Comparison of ENCODE assay signal across 18 mouse cellular contexts in genomic region chr14:86729617-86730098, GRCm38 (mm10).
DNase-seq lines count a peak whose midpoint lies in the region; ATAC-seq and TF ChIP-seq lines count a peak whose summit lies in the region.
"Had no signal": no experiment of that assay in that cellular context is flagged by ENCODE, and none has a peak within 500 bp of the region (broad histone marks: within the 10 kb centered on the region; RNA-seq: fewer than 3 reads in every experiment).

No protein-coding gene starts in this region.

- no peaks in the 10 kb centered on the region for H3K27me3 ChIP-seq in hindbrain, postnatal 0 days (ENCODE audit: insufficient read depth, low read length)
- no peaks in the 10 kb centered on the region for H3K27me3 ChIP-seq in hindbrain, embryonic 13.5 days
- no peaks in the 10 kb centered on the region for H3K27me3 ChIP-seq in lung, postnatal 0 days (replicated peaks; ENCODE audit: insufficient read depth, low read length)
- H3K27me3 ChIP-seq in forebrain, embryonic 16.5 days (replicated peaks; ENCODE audit: control insufficient read depth, insufficient read depth, low read length) = no peaks in the 10 kb centered on the region
- H3K27me3 ChIP-seq: limb, embryonic 13.5 days; megakaryocyte, embryonic 14.5 days had no signal

- H3K4me2 ChIP-seq in hindbrain, postnatal 0 days (ENCODE audit: low read depth, low read length) = no peak overlapping the region
- no peak overlapping the region for H3K4me2 ChIP-seq in hindbrain, embryonic 13.5 days
- H3K4me2 ChIP-seq in lung, postnatal 0 days (replicated peaks; ENCODE audit: low read depth, low read length) = no peak overlapping the region
- H3K4me2 ChIP-seq in forebrain, embryonic 16.5 days (ENCODE audit: low read length) = peak overlapping the region; percentile 33; the same call in 1 of the 2 replicates
- H3K4me2 ChIP-seq: limb, embryonic 13.5 days had no signal

- no peak for ATAC-seq in hindbrain, postnatal 0 days
- no peak for ATAC-seq in hindbrain, embryonic 13.5 days (ENCODE audit: low FRiP score)
- ATAC-seq in lung, postnatal 0 days = peak; percentile 62
- ATAC-seq in forebrain, embryonic 16.5 days = peak; percentile 91
- ATAC-seq: inflammation-experienced regulatory T-cells, adult 6 months had no signal

- no peaks in the 10 kb centered on the region for H3K36me3 ChIP-seq in hindbrain, postnatal 0 days (ENCODE audit: insufficient read depth, low read length)
- no peaks in the 10 kb centered on the region for H3K36me3 ChIP-seq in hindbrain, embryonic 13.5 days
- H3K36me3 ChIP-seq in lung, postnatal 0 days (ENCODE audit: insufficient read depth, low read length) = no peaks in the 10 kb centered on the region
- no peaks in the 10 kb centered on the region for H3K36me3 ChIP-seq in forebrain, embryonic 16.5 days (ENCODE audit: control insufficient read depth, insufficient read depth)
- H3K36me3 ChIP-seq: limb, embryonic 13.5 days had no signal

- peak; percentile 19 for TF ChIP-seq CTCF in hindbrain, postnatal 0 days (IDR thresholded peaks at IDR 0.05; ENCODE audit: low read depth)
- TF ChIP-seq CTCF in lung, postnatal 0 days (IDR thresholded peaks at IDR 0.05) = peak; percentile 13; the same call in 1 of the 2 replicates

- no peaks in the 10 kb centered on the region; the same call in 1 of the 2 replicates for H3K4me1 ChIP-seq in hindbrain, postnatal 0 days (ENCODE audit: insufficient read depth, low read length)
- peaks cover 10% of the 10 kb centered on the region for H3K4me1 ChIP-seq in hindbrain, embryonic 13.5 days (replicated peaks)
- H3K4me1 ChIP-seq in lung, postnatal 0 days (ENCODE audit: insufficient read depth, low read depth, low read length) = no peaks in the 10 kb centered on the region
- H3K4me1 ChIP-seq in forebrain, embryonic 16.5 days (replicated peaks; ENCODE audit: control insufficient read depth, insufficient read depth, low read length) = peaks cover 14% of the 10 kb centered on the region
- H3K4me1 ChIP-seq: limb, embryonic 13.5 days had no signal

- intact Hi-C loops in left cerebral cortex, postnatal 36 days (cut with DNase I) = no loop called here

- no peak for TF ChIP-seq EP300 in lung, postnatal 0 days (IDR thresholded peaks at IDR 0.05)

- H3K9ac ChIP-seq in hindbrain, postnatal 0 days (replicated peaks; ENCODE audit: low read length) = no peak overlapping the region
- no peak overlapping the region for H3K9ac ChIP-seq in hindbrain, embryonic 13.5 days
- no peak overlapping the region for H3K9ac ChIP-seq in lung, postnatal 0 days (replicated peaks; ENCODE audit: low read depth)
- no peak overlapping the region for H3K9ac ChIP-seq in forebrain, embryonic 16.5 days (replicated peaks; ENCODE audit: low read depth, low read length)
- H3K9ac ChIP-seq: limb, embryonic 13.5 days; liver, embryonic 14.5 days had no signal

- WGBS in hindbrain, postnatal 0 days = 48% methylated on average over 4 of the region's 4 CpGs
- 51% methylated on average over 4 of the region's 4 CpGs for WGBS in hindbrain, embryonic 13.5 days
- WGBS in lung, postnatal 0 days = 57% methylated on average over 4 of the region's 4 CpGs
- 6% methylated on average over 4 of the region's 4 CpGs for whole genome bisulfite sequencing in forebrain, embryonic 16.5 days

- no peaks in the 10 kb centered on the region for H3K9me3 ChIP-seq in hindbrain, postnatal 0 days (ENCODE audit: low read length)
- no peaks in the 10 kb centered on the region for H3K9me3 ChIP-seq in hindbrain, embryonic 13.5 days
- H3K9me3 ChIP-seq in lung, postnatal 0 days (ENCODE audit: low read length) = no peaks in the 10 kb centered on the region
- no peaks in the 10 kb centered on the region for H3K9me3 ChIP-seq in forebrain, embryonic 16.5 days (ENCODE audit: control insufficient read depth, low read length)
- H3K9me3 ChIP-seq: limb, embryonic 13.5 days; megakaryocyte, embryonic 14.5 days had no signal

- peak; percentile 30 for DNase-seq in hindbrain, postnatal 0 days (ENCODE audit: low spot score)
- peak; percentile 59 for DNase-seq in lung, postnatal 0 days (ENCODE audit: low spot score)
- no peak for DNase-seq in lung, postnatal 25 days (ENCODE audit: low spot score)
- peak; percentile 26 for DNase-seq in brain, embryonic 18.5 days (ENCODE audit: low read depth, low spot score)
- no peak for DNase-seq in urinary bladder, postnatal 10 days (ENCODE audit: low spot score)
- DNase-seq in left cerebral cortex, postnatal 36 days (ENCODE audit: low spot score in 2 of 2) = no peak
- DNase-seq: adrenal gland, adult 2 months; B cell, adult 2 months; cerebellum, adult 11 months; kidney, adult 2 months; kidney, postnatal 10 days; thymus, postnatal 25 days had no signal

- H3K4me3 ChIP-seq in hindbrain, postnatal 0 days (ENCODE audit: low read length) = no peak overlapping the region
- H3K4me3 ChIP-seq in hindbrain, embryonic 13.5 days = no peak overlapping the region
- H3K4me3 ChIP-seq in lung, postnatal 0 days (ENCODE audit: low read depth, low read length) = no peak overlapping the region
- H3K4me3 ChIP-seq in forebrain, embryonic 16.5 days (replicated peaks; ENCODE audit: low read length) = no peak overlapping the region
- H3K4me3 ChIP-seq: limb, embryonic 13.5 days; megakaryocyte, embryonic 14.5 days had no signal

- H3K27ac ChIP-seq in hindbrain, postnatal 0 days = no peak overlapping the region
- no peak overlapping the region for H3K27ac ChIP-seq in hindbrain, embryonic 13.5 days
- H3K27ac ChIP-seq in lung, postnatal 0 days (ENCODE audit: low read length) = no peak overlapping the region
- no peak overlapping the region for H3K27ac ChIP-seq in forebrain, embryonic 16.5 days (ENCODE audit: low read length)
- H3K27ac ChIP-seq: limb, embryonic 13.5 days; liver, embryonic 14.5 days had no signal

Comparison
In these comparisons a context has a peak if more than half of its experiments do, and no peak if none do; other contexts are left out.
1. DNase-seq: peak in hindbrain, postnatal 0 days (single experiment), lung, postnatal 0 days (single experiment) and brain, embryonic 18.5 days (single experiment); none in lung, postnatal 25 days (single experiment), urinary bladder, postnatal 10 days (single experiment) and left cerebral cortex, postnatal 36 days (0 of 2).
2. ATAC-seq: peak in lung, postnatal 0 days (single experiment) and forebrain, embryonic 16.5 days (single experiment); none in hindbrain, postnatal 0 days (single experiment) and hindbrain, embryonic 13.5 days (single experiment).